Mouse (Mus musculus) limb, embryonic 11.5 days (tissue): ENCODE results near the gene Rexo1. TPM values are rescaled to one million over a fixed set of nuclear protein-coding genes. Genes with fewer than 3 reads are reported as not detected.

Experiments used
- ATAC-seq: fragments of 200-750 bp; cut with Nextera tagmentation; 2 replicates; pipeline ENCODE4 v1.8.0; 2017; ENCODE audit warnings: low read depth; ENCODE audit not compliant: insufficient number of reproducible peaks, low FRiP score, low TSS enrichment
- DNase-seq: peaks from one replicate; pipeline ENCODE4 v3.0.0-alpha.2; 2015; ENCODE audit warnings: low spot score
- H3K27ac ChIP-seq: fragments of 300-500 bp; sonication (generic); replicated peaks from 2 replicates; pipeline ENCODE4 v1.5.1; 2014; ENCODE audit warnings: low read depth, mild to moderate bottlenecking, low read length
- H3K27me3 ChIP-seq: fragments of 300-500 bp; sonication (generic); 2 replicates; pipeline ENCODE4 v1.6.1; 2014; ENCODE audit warnings: mild to moderate bottlenecking, low read length, mixed read lengths; ENCODE audit not compliant: control insufficient read depth, insufficient read depth
- H3K36me3 ChIP-seq: fragments of 300-500 bp; sonication (generic); 2 replicates; pipeline ENCODE4 v1.6.1; 2014; ENCODE audit warnings: mild to moderate bottlenecking, low read length, moderate library complexity, mixed read lengths; ENCODE audit not compliant: control insufficient read depth, insufficient read depth
- H3K4me1 ChIP-seq: fragments of 300-500 bp; sonication (generic); 2 replicates; pipeline ENCODE4 v1.6.1; 2014; ENCODE audit warnings: low read length, mixed read lengths; ENCODE audit not compliant: control insufficient read depth, insufficient read depth
- H3K4me2 ChIP-seq: fragments of 300-500 bp; sonication (generic); 2 replicates; pipeline ENCODE4 v1.6.1; 2014; ENCODE audit warnings: low read depth, mild to moderate bottlenecking, moderate library complexity; ENCODE audit not compliant: severe bottlenecking
- H3K4me3 ChIP-seq: fragments of 300-500 bp; sonication (generic); 2 replicates; pipeline ENCODE4 v1.5.1; 2014; ENCODE audit warnings: low read depth, low read length
- H3K9ac ChIP-seq: fragments of 300-500 bp; sonication (generic); 2 replicates; pipeline ENCODE4 v1.6.1; 2014; ENCODE audit warnings: mild to moderate bottlenecking, low read length
- H3K9me3 ChIP-seq: fragments of 300-500 bp; sonication (generic); 2 replicates; pipeline ENCODE4 v1.6.1; 2016; ENCODE audit warnings: low read length; ENCODE audit not compliant: control insufficient read depth
- WGBS: fragments of 180-500 bp; shearing (Covaris S2); extraction: QIAGEN DNeasy Blood & Tissue Kit; methylation state at CpG from one replicate; pipeline ENCODE4 v1.1.7; 2014; 5-methylcytosine and 5-hydroxymethylcytosine counted together
- polyA plus RNA-seq: library from polyadenylated mRNA; unstranded; fragments of >200 nt; fragmentation: Nextera tagmentation; extraction: Ambion mirVana; gene quantifications from 2 replicates; pipeline ENCODE4 v1.2.1, GENCODE M21; 2014

Gene Rexo1
- polyA plus RNA-seq, 1 experiment from 2014 or later, result 27.2 TPM

DNA sequence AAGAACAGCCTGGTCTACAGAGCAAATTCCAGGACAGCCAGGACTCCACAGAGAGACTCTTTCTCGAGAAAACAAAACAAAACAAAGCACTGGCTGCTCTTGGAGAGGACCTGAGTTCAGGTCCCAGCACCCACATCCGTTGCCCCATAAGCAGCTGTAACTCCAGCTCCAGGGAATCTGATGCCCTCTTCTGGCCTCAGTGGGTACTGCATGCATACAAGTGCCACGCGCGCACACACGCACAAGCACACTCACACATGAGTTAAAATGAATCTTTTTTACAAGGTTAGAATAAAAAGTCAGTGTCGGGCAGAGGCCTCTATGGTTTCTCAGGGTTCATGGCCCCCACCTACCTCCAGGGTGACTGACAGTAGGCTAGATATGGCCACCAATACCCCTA, 38.1 kb downstream of the Rexo1 start:
- H3K4me1 ChIP-seq, result no peaks in the 10 kb centered on the region
- H3K4me2 ChIP-seq, result no peak overlapping the region
- H3K27me3 ChIP-seq, result no peaks in the 10 kb centered on the region
- no peak overlapping the region for H3K9ac ChIP-seq
- ATAC-seq (no peak), DNase-seq (no peak)
- WGBS, result 92% methylated on average over 7 of the region's 7 CpGs
- peaks cover 3% of the 10 kb centered on the region; the same call in 1 of the 2 replicates for H3K9me3 ChIP-seq
- no peak overlapping the region for H3K4me3 ChIP-seq
- H3K27ac ChIP-seq, result no peak overlapping the region
- H3K36me3 ChIP-seq, result no peaks in the 10 kb centered on the region

DNA sequence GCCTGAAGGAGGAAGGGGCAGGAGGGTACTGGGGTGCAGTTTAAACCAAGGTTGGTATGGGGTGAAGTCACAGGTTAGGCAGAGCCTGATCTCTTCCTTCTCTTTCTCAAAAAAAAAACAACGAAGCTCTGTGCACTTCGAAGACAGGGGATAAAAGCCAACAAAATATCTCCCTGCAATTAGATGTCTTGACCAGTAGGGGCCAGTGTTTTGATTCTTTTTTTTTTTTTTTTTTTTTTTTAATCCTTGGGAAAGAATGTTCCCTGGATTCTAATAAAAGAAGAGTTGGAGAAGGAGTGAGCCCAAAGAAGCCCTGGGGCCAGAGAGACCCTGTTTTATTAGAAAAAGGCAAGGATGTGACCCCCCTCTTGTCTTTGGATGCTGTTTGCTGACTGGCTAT, 42.1 kb downstream of the Rexo1 start:
- Histone ChIP-seq H3K27me3 (peaks cover 8% of the 10 kb centered on the region), H3K4me2 (no peak overlapping the region), H3K27ac (no peak overlapping the region), H3K36me3 (no peaks in the 10 kb centered on the region), H3K4me1 (no peaks in the 10 kb centered on the region), H3K4me3 (no peak overlapping the region), H3K9me3 (peaks cover 3% of the 10 kb centered on the region; the same call in 1 of the 2 replicates), H3K9ac (no peak overlapping the region)
- WGBS, result 80% methylated on average over 2 of the region's 2 CpGs
- DNase-seq, result no peak
- no peak for ATAC-seq

DNA sequence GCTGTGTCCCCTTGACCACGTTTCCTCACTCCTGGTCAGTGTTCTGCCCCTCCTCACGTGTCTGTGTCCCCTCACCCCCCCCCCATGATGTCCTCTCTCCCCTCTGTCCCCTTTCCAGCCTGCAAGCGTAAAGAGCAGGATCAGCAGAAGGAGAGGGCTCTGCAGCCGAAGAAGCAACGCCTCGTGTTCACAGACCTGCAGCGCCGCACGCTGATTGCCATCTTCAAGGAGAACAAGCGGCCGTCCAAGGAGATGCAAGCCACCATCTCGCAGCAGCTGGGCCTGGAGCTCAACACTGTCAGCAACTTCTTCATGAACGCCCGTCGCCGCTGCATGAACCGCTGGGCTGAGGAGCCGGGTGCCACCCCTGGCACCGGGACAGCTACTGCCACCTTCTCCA, 47.6 kb downstream of the Rexo1 start:
- H3K9ac ChIP-seq, result 0 out of 2 replicates have a peak overlapping the region, but pooled peaks have one; percentile 8
- no peak overlapping the region for H3K4me3 ChIP-seq

DNA sequence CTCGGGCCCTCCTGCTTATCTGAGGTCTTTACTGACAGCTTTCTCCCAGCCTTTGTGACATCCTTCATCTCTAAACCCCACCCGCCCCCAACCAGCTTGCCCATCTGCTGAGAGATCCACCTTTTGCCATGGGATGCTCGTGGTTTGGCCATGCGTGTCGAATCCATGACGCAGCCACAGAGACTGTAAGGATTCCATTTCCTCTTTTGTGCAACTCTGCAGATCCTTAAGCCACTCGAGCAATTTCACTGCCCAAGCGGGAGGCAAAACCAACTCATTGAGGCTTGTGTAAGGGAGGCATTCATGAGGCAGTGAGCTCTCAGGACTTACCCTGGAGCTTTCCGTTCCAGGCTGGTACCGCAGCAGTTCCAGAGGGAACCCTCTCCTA, 51.1 kb downstream of the Rexo1 start:
- no peak overlapping the region for H3K27ac ChIP-seq
- no peak overlapping the region for H3K9ac ChIP-seq
- H3K4me3 ChIP-seq, result no peak overlapping the region
- no peak for DNase-seq
- peaks cover 46% of the 10 kb centered on the region for H3K27me3 ChIP-seq
- H3K4me2 ChIP-seq, result no peak overlapping the region
- H3K4me1 ChIP-seq, result no peaks in the 10 kb centered on the region
- ATAC-seq, result no peak
- no peaks in the 10 kb centered on the region for H3K9me3 ChIP-seq
- H3K36me3 ChIP-seq, result no peaks in the 10 kb centered on the region
- 56% methylated on average over 10 of the region's 10 CpGs for WGBS

More for the DNA sequence above, 47.6 kb downstream of the Rexo1 start:
- Histone ChIP-seq H3K27ac (no peak overlapping the region), H3K9me3 (no peaks in the 10 kb centered on the region), H3K36me3 (no peaks in the 10 kb centered on the region), H3K27me3 (peaks cover 27% of the 10 kb centered on the region), H3K4me1 (no peaks in the 10 kb centered on the region), H3K4me2 (no peak overlapping the region)
- WGBS, result 7% methylated on average over 19 of the region's 19 CpGs
- DNase-seq (no peak), ATAC-seq (no peak)

DNA sequence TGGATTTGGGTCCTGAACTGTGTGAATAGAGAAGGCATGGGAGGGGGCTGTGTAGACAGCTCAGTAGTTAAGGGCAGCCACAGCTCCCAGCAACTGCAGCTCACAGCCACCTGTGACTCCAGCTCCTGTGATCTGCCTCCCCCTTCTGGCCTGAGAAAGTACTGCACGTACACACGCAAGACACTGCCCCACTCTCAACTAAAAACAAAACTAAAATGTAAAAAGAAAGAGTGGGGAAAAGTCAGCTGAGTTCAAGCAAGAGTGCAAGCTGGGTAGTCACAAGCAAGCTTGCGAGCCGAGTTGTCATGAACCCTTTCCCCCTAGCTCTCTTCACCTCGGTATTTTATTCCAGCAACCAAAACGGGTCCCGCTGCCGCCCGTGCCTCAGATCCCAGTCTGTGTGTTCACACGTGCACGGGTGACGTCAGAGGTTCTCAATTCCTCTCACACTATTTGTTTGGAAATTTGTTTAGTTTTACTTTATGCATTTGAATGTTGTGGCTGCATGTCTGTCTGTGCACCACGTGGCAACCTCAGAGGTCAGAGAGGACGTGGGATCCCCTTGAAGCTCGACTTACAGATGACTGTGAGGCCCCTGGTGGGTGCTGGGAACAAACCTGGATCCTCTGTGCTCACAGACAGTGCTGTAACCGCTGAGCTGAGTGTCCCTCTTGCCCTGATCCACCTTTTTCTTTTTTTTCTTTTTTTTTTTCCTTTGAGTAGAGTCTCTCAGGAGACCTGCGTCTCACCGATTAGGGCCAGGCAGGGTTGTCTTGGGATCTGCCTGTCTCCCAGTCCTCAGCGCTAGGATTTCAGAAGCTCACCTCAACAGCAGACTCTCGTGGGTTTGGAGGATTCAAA, 51.7 kb downstream of the Rexo1 start:
- Histone ChIP-seq H3K27ac (no peak overlapping the region), H3K27me3 (peaks cover 47% of the 10 kb centered on the region), H3K9ac (0 out of 2 replicates have a peak overlapping the region, but pooled peaks have one; percentile 5), H3K36me3 (no peaks in the 10 kb centered on the region), H3K9me3 (no peaks in the 10 kb centered on the region), H3K4me1 (no peaks in the 10 kb centered on the region), H3K4me2 (peak overlapping the region; percentile 44), H3K4me3 (peak overlapping the region; percentile 14; the same call in 1 of the 2 replicates)
- peak; percentile 89 for DNase-seq
- WGBS, result 6% methylated on average over 20 of the region's 20 CpGs
- ATAC-seq, result no peak

DNA sequence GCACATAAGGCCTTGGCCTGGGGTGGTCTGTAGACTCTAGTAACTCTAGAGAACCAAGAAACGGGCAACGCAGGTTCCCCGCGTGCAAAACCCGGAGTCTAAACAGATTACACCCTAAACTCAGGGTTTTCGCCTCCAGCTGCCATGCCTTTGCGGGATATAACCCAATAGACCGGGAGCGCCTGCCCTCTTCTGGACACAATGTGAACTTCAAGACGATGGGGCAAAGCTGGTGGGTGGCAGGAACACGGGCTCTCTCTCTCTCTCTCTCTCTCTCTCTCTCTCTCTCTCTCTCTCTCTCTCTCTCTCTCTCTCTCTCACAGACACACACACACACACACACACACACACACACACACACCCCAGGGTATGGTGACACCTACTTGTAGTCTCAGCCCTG, 55.1 kb downstream of the Rexo1 start:
- Histone ChIP-seq H3K36me3 (no peaks in the 10 kb centered on the region), H3K4me1 (peaks cover 8% of the 10 kb centered on the region; the same call in 1 of the 2 replicates), H3K9me3 (no peaks in the 10 kb centered on the region), H3K9ac (no peak overlapping the region), H3K4me2 (no peak overlapping the region), H3K27me3 (peaks cover 58% of the 10 kb centered on the region), H3K4me3 (no peak overlapping the region), H3K27ac (no peak overlapping the region)
- DNase-seq, result peak; percentile 91
- WGBS, result under 1% methylated on average over 11 of the region's 11 CpGs
- no peak for ATAC-seq

DNA sequence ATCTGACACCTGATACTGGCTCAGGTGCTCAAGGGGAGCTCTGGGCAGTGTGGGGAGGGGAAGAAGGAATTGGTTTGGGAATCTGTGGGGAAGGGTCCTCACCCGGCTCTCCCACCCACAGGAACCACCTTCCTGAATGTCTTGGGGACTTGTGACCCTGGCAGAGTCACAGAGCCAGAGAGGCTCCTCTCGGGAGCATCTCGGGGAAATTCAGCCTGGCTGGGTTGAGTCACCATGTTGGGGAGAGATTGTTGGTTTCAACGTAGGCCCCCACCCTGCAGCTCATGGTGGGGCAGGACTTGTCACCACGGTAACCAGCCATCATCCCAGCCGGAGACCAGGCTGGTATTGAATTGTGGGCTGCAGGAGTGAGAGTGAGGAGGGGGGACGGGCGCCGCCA, 56.6 kb downstream of the Rexo1 start:
- 1% methylated on average over 6 of the region's 9 CpGs for WGBS
- Histone ChIP-seq H3K9ac (no peak overlapping the region), H3K4me3 (no peak overlapping the region), H3K9me3 (no peaks in the 10 kb centered on the region), H3K4me1 (peaks cover 8% of the 10 kb centered on the region; the same call in 1 of the 2 replicates), H3K27me3 (peaks cover 68% of the 10 kb centered on the region), H3K36me3 (no peaks in the 10 kb centered on the region), H3K27ac (no peak overlapping the region), H3K4me2 (no peak overlapping the region)
- ATAC-seq (no peak), DNase-seq (no peak)

DNA sequence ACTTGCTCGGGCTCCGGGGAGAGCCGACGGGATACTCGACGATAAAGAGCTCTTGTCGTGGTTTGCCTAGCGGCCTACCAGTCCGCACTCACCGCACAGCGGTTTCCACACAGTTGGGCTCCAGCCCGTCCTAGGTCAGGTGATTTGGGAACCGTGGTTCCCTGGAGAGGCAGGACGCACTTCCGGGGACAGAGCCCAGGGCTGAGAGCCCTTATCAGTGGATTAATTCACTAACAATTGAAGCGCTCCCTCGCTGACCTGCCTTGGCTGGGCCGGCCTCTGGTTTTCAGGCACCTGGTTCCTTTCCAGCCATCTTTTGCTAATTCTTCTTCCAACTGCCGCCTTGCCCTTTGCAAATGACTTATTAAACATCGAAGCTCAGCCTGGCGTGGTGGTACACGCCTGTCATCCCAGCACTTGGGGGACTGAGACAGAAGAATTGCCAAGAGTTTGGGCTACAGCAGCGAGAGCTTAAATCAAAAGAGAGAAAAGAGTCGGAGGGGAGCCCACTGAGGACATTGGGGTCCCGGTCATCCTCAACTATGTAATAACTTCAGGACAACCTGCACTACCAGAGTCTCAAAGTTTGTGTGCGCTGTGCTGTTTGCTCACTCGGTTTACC, 57.6 kb downstream of the Rexo1 start:
- Histone ChIP-seq H3K27ac (no peak overlapping the region), H3K36me3 (no peaks in the 10 kb centered on the region), H3K27me3 (peaks cover 77% of the 10 kb centered on the region), H3K4me2 (no peak overlapping the region), H3K4me3 (no peak overlapping the region), H3K4me1 (peaks cover 8% of the 10 kb centered on the region; the same call in 1 of the 2 replicates), H3K9ac (no peak overlapping the region), H3K9me3 (no peaks in the 10 kb centered on the region)
- no peak for ATAC-seq
- WGBS, result under 1% methylated on average over 27 of the region's 27 CpGs
- peak; percentile 45 for DNase-seq
